Mouse (Mus musculus) spleen, adult 2 months (tissue): ENCODE results near the gene Psme1.

ENCODE experiments used
- CTCF ChIP-seq: fragments of 200-500 bp; IDR thresholded peaks from 2 replicates; pipeline ENCODE4 v1.5.1; 2011; ENCODE audit warnings: mild to moderate bottlenecking, inconsistent platforms; ENCODE audit not compliant: insufficient read depth, insufficient read length, insufficient replicate concordance; ENCODE audit errors: extremely low read depth
- POLR2A ChIP-seq: fragments of 200-500 bp; IDR thresholded peaks from 2 replicates; pipeline ENCODE4 v1.6.1; 2011; ENCODE audit warnings: low read depth, low read length, inconsistent platforms

GRCm38 (mm10) chr14:55615876-55616275 is 38.0 kb downstream of the Psme1 start:
- TF ChIP-seq POLR2A = no peak
- no peak for TF ChIP-seq CTCF
